Mouse (Mus musculus) spleen, adult 2 months (tissue): ENCODE measurements around the gene Myzap.

Experiments used
- CTCF ChIP-seq: fragments of 200-500 bp; IDR thresholded peaks from 2 replicates; pipeline ENCODE4 v1.5.1; 2011; ENCODE audit warnings: mild to moderate bottlenecking, inconsistent platforms; ENCODE audit not compliant: insufficient read depth, insufficient read length, insufficient replicate concordance; ENCODE audit errors: extremely low read depth
- POLR2A ChIP-seq: fragments of 200-500 bp; IDR thresholded peaks from 2 replicates; pipeline ENCODE4 v1.6.1; 2011; ENCODE audit warnings: low read depth, low read length, inconsistent platforms

GRCm38 (mm10) chr9:71484871-71485474 lies 107.2 kb downstream of the Myzap start:
- TF ChIP-seq CTCF (no peak), POLR2A (no peak)
